Mouse (Mus musculus) E14TG2a.4 (cell line): Measurements from ENCODE around the gene Olfr524.
A peak's percentile ranks its signal among the peaks of the same experiment; 100 is the strongest.

Experiments used
- H3K27me3 ChIP-seq: 2 replicates; pipeline ENCODE4 v1.6.1; 2014; ENCODE audit warnings: low read length, control low read depth; ENCODE audit not compliant: insufficient read depth
- H3K36me3 ChIP-seq: 2 replicates; pipeline ENCODE4 v1.6.1; 2014; ENCODE audit warnings: low read length, control low read depth; ENCODE audit not compliant: insufficient read depth
- H3K4me1 ChIP-seq: replicated peaks from 2 replicates; pipeline ENCODE4 v1.6.1; 2014; ENCODE audit warnings: low read depth, low read length, control low read depth
- H3K4me3 ChIP-seq: replicated peaks from 2 replicates; pipeline ENCODE4 v1.5.1; 2014; ENCODE audit warnings: mild to moderate bottlenecking, low read length
- H3K9me3 ChIP-seq: 2 replicates; pipeline ENCODE4 v1.6.1; 2014; ENCODE audit warnings: low read length, control low read depth
- CTCF ChIP-seq: conservative IDR thresholded peaks from 2 replicates; pipeline ENCODE4 v1.5.1; 2014; ENCODE audit warnings: low read length
- NANOG ChIP-seq: IDR thresholded peaks from 2 replicates; pipeline ENCODE4 v1.6.1; 2014; ENCODE audit warnings: borderline replicate concordance, low read length, mixed read lengths
- POU5F1 ChIP-seq: IDR thresholded peaks from 2 replicates; pipeline ENCODE4 v1.6.1; 2014; ENCODE audit warnings: low read length, borderline replicate concordance

Olfr524 gene

DNA sequence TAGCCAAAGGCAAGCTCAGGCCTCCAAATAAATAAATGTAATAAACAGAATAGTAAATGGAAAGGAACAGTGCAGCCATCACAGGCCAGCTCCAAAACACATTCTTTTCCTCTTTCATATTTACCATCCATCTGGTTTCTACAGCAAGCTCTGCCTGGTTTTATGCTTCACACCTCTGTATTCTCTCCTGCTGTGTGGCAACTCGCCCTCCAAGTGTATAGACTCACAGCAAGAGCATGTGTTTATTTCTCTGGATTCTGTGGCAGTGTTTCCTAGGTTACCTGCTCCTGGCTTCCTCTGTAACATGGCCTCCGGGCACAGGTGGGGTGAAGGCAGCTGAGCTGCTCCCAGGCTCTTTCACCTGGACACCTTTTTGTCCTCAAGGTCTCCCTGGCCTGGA lies 13.3 kb downstream of the Olfr524 start:
- TF ChIP-seq POU5F1, result no peak
- TF ChIP-seq NANOG, result no peak
- TF ChIP-seq CTCF, result no peak
- Histone ChIP-seq H3K4me1 (no peaks in the 10 kb centered on the region), H3K9me3 (no peaks in the 10 kb centered on the region), H3K27me3 (no peaks in the 10 kb centered on the region), H3K4me3 (no peak overlapping the region), H3K36me3 (no peaks in the 10 kb centered on the region)

DNA sequence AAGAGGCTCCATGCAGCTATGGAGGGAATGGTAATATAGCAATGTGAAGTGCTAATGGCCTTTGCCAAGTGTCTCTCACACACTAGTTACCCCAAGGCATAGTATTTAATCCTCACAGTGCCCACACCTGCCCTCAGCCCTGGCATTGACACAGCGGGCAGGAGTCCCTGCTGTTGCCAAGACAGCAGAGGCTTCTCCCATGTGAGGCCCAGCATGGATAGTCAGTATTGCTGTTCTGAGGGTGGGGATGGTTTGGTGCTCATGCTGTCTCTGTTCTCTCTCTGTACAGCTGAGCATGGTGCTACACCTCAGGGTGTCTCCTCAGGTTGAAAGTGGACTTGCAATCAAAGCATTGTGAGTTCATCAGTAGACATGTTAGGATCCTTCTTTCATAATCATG lies 15.3 kb downstream of the Olfr524 start:
- Histone ChIP-seq H3K36me3 (no peaks in the 10 kb centered on the region), H3K27me3 (no peaks in the 10 kb centered on the region; the same call in 1 of the 2 replicates), H3K9me3 (no peaks in the 10 kb centered on the region), H3K4me3 (no peak overlapping the region), H3K4me1 (no peaks in the 10 kb centered on the region)
- TF ChIP-seq POU5F1 (no peak), CTCF (no peak), NANOG (no peak)

DNA sequence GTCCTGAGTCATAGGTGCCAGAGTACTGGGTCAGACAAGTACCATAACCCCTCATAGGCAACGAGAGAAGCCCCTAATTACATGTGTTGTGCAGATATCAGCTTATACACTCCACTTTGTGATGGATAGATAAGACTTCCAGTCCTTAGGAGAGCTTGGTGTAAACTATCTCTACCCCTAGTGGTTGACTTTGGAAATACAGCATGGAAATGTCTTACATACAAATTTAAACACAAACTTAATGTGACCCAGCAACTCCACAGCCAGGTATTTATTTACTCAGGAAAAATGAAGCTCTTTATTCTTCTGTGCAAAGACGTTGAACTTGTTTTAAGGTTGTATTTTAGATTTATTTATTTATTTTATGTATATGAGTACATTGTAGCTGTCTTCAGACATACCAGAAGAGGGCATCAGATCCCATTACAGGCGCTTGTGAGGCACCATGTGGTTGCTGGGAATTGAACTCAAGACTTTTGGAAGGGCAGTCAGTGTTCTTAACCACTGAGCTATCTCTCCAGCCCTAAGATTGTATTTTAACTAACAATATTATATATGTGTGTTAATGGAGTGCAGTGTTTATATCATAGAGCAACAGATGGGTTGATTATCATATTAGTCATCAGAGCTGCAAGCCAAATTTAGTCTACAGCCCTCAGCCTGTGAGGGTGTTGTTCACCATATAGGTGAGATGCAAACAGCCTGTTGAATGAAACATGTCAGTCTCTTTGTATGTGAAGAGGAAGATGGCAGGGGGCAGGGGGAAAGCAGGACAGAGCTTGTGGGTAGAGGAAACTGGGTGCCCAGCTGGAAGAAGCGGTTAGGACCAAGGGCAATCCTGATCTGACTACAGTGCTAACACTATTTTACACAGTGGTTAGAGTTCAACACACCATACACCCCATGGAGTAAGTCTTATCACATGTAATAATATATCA lies 17.1 kb downstream of the Olfr524 start:
- TF ChIP-seq NANOG, result no peak
- TF ChIP-seq CTCF, result peak; percentile 88
- Histone ChIP-seq H3K4me3 (no peak overlapping the region), H3K4me1 (no peaks in the 10 kb centered on the region), H3K36me3 (no peaks in the 10 kb centered on the region), H3K27me3 (no peaks in the 10 kb centered on the region; the same call in 1 of the 2 replicates), H3K9me3 (no peaks in the 10 kb centered on the region)

DNA sequence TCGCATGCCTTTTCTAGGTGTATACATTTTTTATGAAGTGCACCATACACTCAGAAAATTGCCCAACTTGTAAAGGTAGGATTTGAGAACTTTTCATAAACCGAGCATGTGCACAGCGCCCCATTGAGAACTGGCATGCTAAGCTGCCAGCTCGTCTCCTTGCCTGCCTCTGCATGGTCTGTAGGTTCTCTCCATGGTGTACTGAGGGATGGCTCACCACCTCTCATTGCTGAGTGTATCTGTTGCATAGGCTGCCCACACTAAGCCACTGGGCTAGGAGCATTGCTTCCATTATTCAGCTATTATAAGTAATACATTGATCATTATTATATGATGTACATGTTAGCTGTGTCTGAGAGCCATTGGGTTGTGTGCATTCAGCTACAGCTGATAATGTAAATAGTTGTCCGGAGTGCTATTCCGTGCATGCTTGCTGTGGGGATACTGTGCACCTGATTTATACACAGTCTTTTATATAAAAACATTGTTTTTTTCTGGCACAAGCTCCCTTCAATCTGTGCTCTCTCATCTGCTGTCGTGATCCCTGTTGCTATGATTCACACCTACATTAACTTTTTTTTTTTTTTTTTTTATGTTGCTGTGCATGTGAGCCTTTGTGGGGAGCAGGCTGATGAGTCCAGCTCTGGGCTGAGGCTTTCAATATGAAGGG lies 17.9 kb downstream of the Olfr524 start:
- Histone ChIP-seq H3K27me3 (no peaks in the 10 kb centered on the region; the same call in 1 of the 2 replicates), H3K4me1 (no peaks in the 10 kb centered on the region), H3K9me3 (no peaks in the 10 kb centered on the region), H3K36me3 (no peaks in the 10 kb centered on the region), H3K4me3 (no peak overlapping the region)
- TF ChIP-seq POU5F1 (no peak), CTCF (no peak), NANOG (no peak)

DNA sequence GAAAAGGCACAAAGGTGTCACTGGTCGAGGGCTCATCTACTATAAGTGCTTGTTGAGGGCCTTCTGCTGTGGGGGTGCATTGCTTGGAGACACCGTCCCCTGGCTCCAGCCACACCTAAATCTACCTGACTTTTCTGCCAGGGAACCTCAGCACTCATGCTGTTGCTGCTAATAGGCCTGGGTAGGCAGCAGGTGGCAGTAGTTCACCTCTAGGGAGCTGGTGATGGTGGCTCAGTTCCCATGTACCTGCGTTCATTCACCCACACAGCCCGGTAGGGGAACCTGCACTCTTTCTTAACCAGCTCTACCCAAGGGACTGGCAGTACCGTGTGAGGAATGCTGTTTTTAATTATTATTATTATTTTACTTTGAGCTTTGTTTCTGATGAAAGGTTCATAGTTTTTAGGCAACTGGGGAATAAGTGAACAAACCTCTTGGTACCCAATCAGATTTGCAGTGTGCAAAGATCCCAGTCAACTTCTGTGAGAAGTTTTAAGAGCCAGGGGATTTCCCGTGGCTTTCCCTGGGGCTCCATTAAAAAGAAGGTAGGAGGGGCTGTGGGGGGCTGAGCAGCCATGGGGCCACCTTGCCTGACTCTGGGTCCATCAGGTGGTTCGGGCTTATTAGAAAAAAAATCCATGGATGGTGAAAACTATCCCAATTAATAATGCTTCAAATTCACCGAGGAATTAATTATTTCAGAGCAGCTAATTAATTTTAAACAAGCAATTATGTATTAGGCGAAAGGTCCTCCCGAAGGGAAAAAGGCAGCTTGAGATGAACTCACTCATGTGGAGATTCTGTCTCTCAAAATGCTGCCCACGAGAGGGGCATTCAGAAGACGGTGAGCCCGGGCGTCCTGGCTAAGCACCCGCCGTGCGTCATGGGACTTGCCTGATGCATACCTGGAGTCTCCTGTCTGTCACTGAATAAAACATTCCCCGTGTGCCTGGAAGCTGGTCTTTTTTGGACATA lies 18.8 kb downstream of the Olfr524 start:
- TF ChIP-seq CTCF (peak; percentile 35; the same call in 1 of the 2 replicates), POU5F1 (no peak)
- no peak overlapping the region for H3K4me3 ChIP-seq
- H3K4me1 ChIP-seq, result no peaks in the 10 kb centered on the region
- no peaks in the 10 kb centered on the region for H3K36me3 ChIP-seq
- no peaks in the 10 kb centered on the region for H3K9me3 ChIP-seq
- no peaks in the 10 kb centered on the region; the same call in 1 of the 2 replicates for H3K27me3 ChIP-seq

DNA sequence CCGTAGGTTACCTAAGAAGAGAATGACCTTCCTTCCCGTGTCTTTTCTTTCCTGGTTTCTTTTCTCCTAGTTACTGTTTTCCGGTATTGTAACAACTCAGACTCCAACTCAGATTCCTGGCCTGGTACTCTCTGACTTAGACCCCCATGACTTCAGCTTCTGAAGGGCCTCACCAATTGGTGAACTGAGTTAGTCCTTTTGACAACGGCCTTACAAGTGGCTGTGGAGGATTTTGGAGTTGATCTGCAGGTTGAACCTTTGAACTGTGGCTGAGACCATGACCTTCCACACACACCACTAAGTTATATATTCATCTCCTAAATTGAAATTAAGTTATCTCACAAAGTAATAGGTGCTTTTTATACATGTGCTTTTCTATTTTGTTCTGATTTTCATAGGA lies 21.6 kb downstream of the Olfr524 start:
- Histone ChIP-seq H3K9me3 (no peaks in the 10 kb centered on the region), H3K27me3 (no peaks in the 10 kb centered on the region; the same call in 1 of the 2 replicates), H3K36me3 (no peaks in the 10 kb centered on the region), H3K4me3 (no peak overlapping the region), H3K4me1 (no peaks in the 10 kb centered on the region)
- TF ChIP-seq CTCF (no peak), NANOG (no peak), POU5F1 (no peak)

DNA sequence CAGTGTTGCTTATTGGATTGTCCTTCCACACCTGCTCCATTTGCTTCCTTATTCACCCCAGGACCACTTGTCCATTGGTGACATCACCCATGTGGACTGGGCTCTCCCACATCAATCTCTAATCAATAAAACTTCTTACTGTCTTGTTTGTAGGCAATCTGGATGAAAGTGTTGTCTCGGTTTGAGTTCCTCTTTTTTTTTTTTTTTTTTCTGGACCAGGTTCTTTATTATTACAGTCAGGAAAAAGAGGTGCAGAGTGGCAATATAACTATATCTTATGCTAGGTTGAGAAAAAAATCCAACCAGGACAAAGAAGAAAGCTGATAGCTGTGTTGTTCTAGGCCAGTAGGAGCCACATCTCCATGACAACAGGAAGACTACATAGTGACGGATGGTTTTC lies 25.1 kb downstream of the Olfr524 start:
- Histone ChIP-seq H3K4me1 (no peaks in the 10 kb centered on the region), H3K9me3 (no peaks in the 10 kb centered on the region), H3K36me3 (no peaks in the 10 kb centered on the region), H3K27me3 (no peaks in the 10 kb centered on the region; the same call in 1 of the 2 replicates), H3K4me3 (no peak overlapping the region)
- no peak for TF ChIP-seq NANOG

DNA sequence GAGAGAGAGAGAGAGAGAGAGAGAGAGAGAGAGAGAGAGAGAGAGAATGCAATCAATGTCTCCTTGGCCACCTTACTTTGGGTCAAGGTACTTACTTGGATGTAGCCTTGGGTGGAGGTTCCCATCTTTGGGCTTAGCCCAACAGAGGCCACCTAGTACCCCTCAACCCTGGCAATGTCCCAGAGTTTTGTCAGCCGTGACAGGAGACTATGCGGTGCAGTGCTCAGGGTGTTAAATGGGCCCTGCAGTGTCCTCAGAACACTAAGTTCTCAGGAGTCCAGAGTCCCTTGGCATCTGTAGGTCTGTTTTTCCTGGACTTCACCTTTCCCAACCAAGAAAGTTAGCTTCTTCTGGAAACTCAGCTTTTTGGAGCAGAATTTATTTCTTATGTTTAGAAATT lies 26.6 kb downstream of the Olfr524 start:
- Histone ChIP-seq H3K36me3 (no peaks in the 10 kb centered on the region), H3K9me3 (no peaks in the 10 kb centered on the region), H3K27me3 (no peaks in the 10 kb centered on the region), H3K4me1 (no peaks in the 10 kb centered on the region), H3K4me3 (no peak overlapping the region)
- TF ChIP-seq NANOG, result no peak
- TF ChIP-seq POU5F1, result no peak
- no peak for TF ChIP-seq CTCF
